ENCODE assay signal across 12 mouse cellular contexts in genomic region chr9:45739001-45739701, GRCm38 (mm10).
A peak's percentile ranks its signal among the peaks of the same experiment; 100 is the strongest.
DNase-seq lines count a peak whose midpoint lies in the region; ATAC-seq and TF ChIP-seq lines count a peak whose summit lies in the region.
"Had no signal": no experiment of that assay in that cellular context is flagged by ENCODE, and none has a peak within 500 bp of the region (broad histone marks: within the 10 kb centered on the region; RNA-seq: fewer than 3 reads in every experiment).

No protein-coding gene starts in this region.

- TF ChIP-seq POLR2A in lung, adult 2 months (IDR thresholded peaks at IDR 0.05; ENCODE audit: borderline replicate concordance, extremely low read depth, low read depth, low read length), result no peak

- peak; percentile 67 for ATAC-seq in hindbrain, embryonic 14.5 days (ENCODE audit: low FRiP score)
- ATAC-seq in midbrain, postnatal 0 days (ENCODE audit: low FRiP score), result peak; percentile 45; the same call in 1 of the 2 replicates
- no peak for ATAC-seq in kidney, embryonic 15.5 days (replicated peaks; ENCODE audit: low FRiP score)

- no peak for DNase-seq in left cerebral cortex, adult 2 months (ENCODE audit: extremely low spot score in 1 of 2, low spot score in 2 of 2)
- DNase-seq in left cerebral cortex, adult 9 months (ENCODE audit: low spot score in 2 of 2), result no peak
- peak; percentile 41 to 60 for DNase-seq in cerebellum, postnatal 25 days
- peak; percentile 27 for DNase-seq in hindbrain, embryonic 14.5 days (ENCODE audit: low spot score)
- peak; percentile 70 for DNase-seq in midbrain, postnatal 0 days (ENCODE audit: low spot score)
- DNase-seq in spleen, adult 18-20 months, result no peak
- DNase-seq in lung, adult 2 months, result no peak
- DNase-seq: lung, postnatal 4 days had no signal

- H3K4me2 ChIP-seq in hindbrain, embryonic 14.5 days (replicated peaks), result no peak overlapping the region; the same call in 1 of the 2 replicates
- H3K4me2 ChIP-seq in midbrain, postnatal 0 days (ENCODE audit: low read depth, low read length, poor library complexity, severe bottlenecking), result no peak overlapping the region; the same call in 1 of the 2 replicates
- H3K4me2 ChIP-seq in kidney, embryonic 15.5 days, result no peak overlapping the region
- H3K4me2 ChIP-seq: embryonic facial prominence, embryonic 15.5 days; heart, embryonic 12.5 days; liver, embryonic 11.5 days had no signal

- intact Hi-C loops in left cerebral cortex, adult 2 months (cut with DNase I), result no loop called here

- no peak overlapping the region for H3K4me3 ChIP-seq in left cerebral cortex, adult 2 months
- no peak overlapping the region for H3K4me3 ChIP-seq in hindbrain, embryonic 14.5 days (replicated peaks; ENCODE audit: low read length)
- no peak overlapping the region for H3K4me3 ChIP-seq in midbrain, postnatal 0 days (ENCODE audit: low read depth, low read length)
- H3K4me3 ChIP-seq in kidney, embryonic 15.5 days (replicated peaks), result no peak overlapping the region
- H3K4me3 ChIP-seq in lung, adult 2 months (replicated peaks; ENCODE audit: extremely low read depth, low read depth, low read length), result no peak overlapping the region
- H3K4me3 ChIP-seq: embryonic facial prominence, embryonic 15.5 days; heart, embryonic 12.5 days had no signal

- H3K9me3 ChIP-seq in hindbrain, embryonic 14.5 days (ENCODE audit: control insufficient read depth, low read length), result no peaks in the 10 kb centered on the region
- no peaks in the 10 kb centered on the region for H3K9me3 ChIP-seq in midbrain, postnatal 0 days (ENCODE audit: low read length)
- no peaks in the 10 kb centered on the region for H3K9me3 ChIP-seq in kidney, embryonic 15.5 days (replicated peaks)
- H3K9me3 ChIP-seq: embryonic facial prominence, embryonic 15.5 days; heart, embryonic 12.5 days had no signal

- 0 out of 2 replicates have a peak overlapping the region, but pooled peaks have one; percentile 5 for H3K9ac ChIP-seq in hindbrain, embryonic 14.5 days
- H3K9ac ChIP-seq in midbrain, postnatal 0 days (replicated peaks; ENCODE audit: low read length, poor library complexity, severe bottlenecking), result 0 out of 2 replicates have a peak overlapping the region, but pooled peaks have one; percentile 19
- no peak overlapping the region for H3K9ac ChIP-seq in kidney, embryonic 15.5 days
- H3K9ac ChIP-seq: embryonic facial prominence, embryonic 15.5 days; heart, embryonic 12.5 days had no signal

- H3K27ac ChIP-seq in left cerebral cortex, adult 2 months, result 0 out of 2 replicates have a peak overlapping the region, but pooled peaks have one; percentile 0
- H3K27ac ChIP-seq in hindbrain, embryonic 14.5 days, result peak overlapping the region; percentile 82
- peak overlapping the region; percentile 68 for H3K27ac ChIP-seq in midbrain, postnatal 0 days (ENCODE audit: low read depth, low read length)
- H3K27ac ChIP-seq in kidney, embryonic 15.5 days, result no peak overlapping the region
- H3K27ac ChIP-seq: embryonic facial prominence, embryonic 15.5 days had no signal

- H3K27me3 ChIP-seq in hindbrain, embryonic 14.5 days (ENCODE audit: control insufficient read depth, insufficient read depth, low read length), result no peaks in the 10 kb centered on the region
- no peaks in the 10 kb centered on the region for H3K27me3 ChIP-seq in midbrain, postnatal 0 days (ENCODE audit: insufficient read depth, low read length)
- H3K27me3 ChIP-seq in kidney, embryonic 15.5 days, result 0 out of 2 replicates have a peak, but pooled peaks cover 6% of the 10 kb centered on the region
- H3K27me3 ChIP-seq: embryonic facial prominence, embryonic 15.5 days had no signal

- TF ChIP-seq CTCF in left cerebral cortex, adult 2 months (IDR thresholded peaks at IDR 0.05), result no peak
- TF ChIP-seq CTCF in midbrain, postnatal 0 days (IDR thresholded peaks at IDR 0.05), result no peak
- TF ChIP-seq CTCF in lung, adult 2 months (IDR thresholded peaks at IDR 0.05; ENCODE audit: insufficient read depth, low read length), result no peak

- peaks cover 4% of the 10 kb centered on the region; the same call in 1 of the 2 replicates for H3K36me3 ChIP-seq in hindbrain, embryonic 14.5 days (replicated peaks; ENCODE audit: control insufficient read depth, insufficient read depth)
- peaks cover 18% of the 10 kb centered on the region for H3K36me3 ChIP-seq in midbrain, postnatal 0 days (ENCODE audit: insufficient read depth, low read length)
- H3K36me3 ChIP-seq in kidney, embryonic 15.5 days, result no peaks in the 10 kb centered on the region
- H3K36me3 ChIP-seq: embryonic facial prominence, embryonic 15.5 days; heart, embryonic 12.5 days had no signal

- H3K4me1 ChIP-seq in hindbrain, embryonic 14.5 days (replicated peaks; ENCODE audit: control insufficient read depth, insufficient read depth, low read length), result peaks cover 13% of the 10 kb centered on the region
- H3K4me1 ChIP-seq in midbrain, postnatal 0 days (ENCODE audit: insufficient read depth, low read length), result peaks cover 7% of the 10 kb centered on the region; the same call in 1 of the 2 replicates
- H3K4me1 ChIP-seq in kidney, embryonic 15.5 days, result no peaks in the 10 kb centered on the region
- H3K4me1 ChIP-seq in lung, adult 2 months (ENCODE audit: control insufficient read depth, insufficient read depth, low read length), result no peaks in the 10 kb centered on the region
- H3K4me1 ChIP-seq: heart, embryonic 12.5 days had no signal

- WGBS in hindbrain, embryonic 14.5 days, result 49% methylated on average over 12 of the region's 12 CpGs
- 42% methylated on average over 12 of the region's 12 CpGs for WGBS in midbrain, postnatal 0 days
- WGBS in kidney, embryonic 15.5 days, result 75% methylated on average over 12 of the region's 12 CpGs
- WGBS in lung, adult 2 months, result 60% methylated on average over 12 of the region's 12 CpGs

Comparison
In these comparisons a context has a peak if more than half of its experiments do, and no peak if none do; other contexts are left out.
1. DNase-seq: peak in cerebellum, postnatal 25 days (2 of 2), hindbrain, embryonic 14.5 days (single experiment) and midbrain, postnatal 0 days (single experiment); none in left cerebral cortex, adult 2 months (0 of 2), left cerebral cortex, adult 9 months (0 of 2), spleen, adult 18-20 months (0 of 2) and lung, adult 2 months (single experiment).